Mouse (Mus musculus) G1E (cell line): ENCODE data around the gene Stx4a.

Experiments used
- CTCF ChIP-seq: IDR thresholded peaks from 2 replicates; pipeline ENCODE4 v1.5.1; 2012; ENCODE audit warnings: low read depth, low read length, inconsistent platforms, mixed read lengths
- GATA1 ChIP-seq: IDR thresholded peaks from 2 replicates; pipeline ENCODE4 v1.6.1; 2012; ENCODE audit warnings: borderline replicate concordance, low read length, inconsistent platforms, mixed read lengths
- POLR2AphosphoS5 ChIP-seq: IDR thresholded peaks from 2 replicates; pipeline ENCODE4 v1.6.1; 2012; ENCODE audit warnings: low read depth, low read length, inconsistent platforms; ENCODE audit not compliant: insufficient replicate concordance
- TAL1 ChIP-seq: conservative IDR thresholded peaks from 2 replicates; pipeline ENCODE4 v1.6.1; 2012; ENCODE audit warnings: low read depth, low read length, inconsistent platforms, mixed read lengths

DNA sequence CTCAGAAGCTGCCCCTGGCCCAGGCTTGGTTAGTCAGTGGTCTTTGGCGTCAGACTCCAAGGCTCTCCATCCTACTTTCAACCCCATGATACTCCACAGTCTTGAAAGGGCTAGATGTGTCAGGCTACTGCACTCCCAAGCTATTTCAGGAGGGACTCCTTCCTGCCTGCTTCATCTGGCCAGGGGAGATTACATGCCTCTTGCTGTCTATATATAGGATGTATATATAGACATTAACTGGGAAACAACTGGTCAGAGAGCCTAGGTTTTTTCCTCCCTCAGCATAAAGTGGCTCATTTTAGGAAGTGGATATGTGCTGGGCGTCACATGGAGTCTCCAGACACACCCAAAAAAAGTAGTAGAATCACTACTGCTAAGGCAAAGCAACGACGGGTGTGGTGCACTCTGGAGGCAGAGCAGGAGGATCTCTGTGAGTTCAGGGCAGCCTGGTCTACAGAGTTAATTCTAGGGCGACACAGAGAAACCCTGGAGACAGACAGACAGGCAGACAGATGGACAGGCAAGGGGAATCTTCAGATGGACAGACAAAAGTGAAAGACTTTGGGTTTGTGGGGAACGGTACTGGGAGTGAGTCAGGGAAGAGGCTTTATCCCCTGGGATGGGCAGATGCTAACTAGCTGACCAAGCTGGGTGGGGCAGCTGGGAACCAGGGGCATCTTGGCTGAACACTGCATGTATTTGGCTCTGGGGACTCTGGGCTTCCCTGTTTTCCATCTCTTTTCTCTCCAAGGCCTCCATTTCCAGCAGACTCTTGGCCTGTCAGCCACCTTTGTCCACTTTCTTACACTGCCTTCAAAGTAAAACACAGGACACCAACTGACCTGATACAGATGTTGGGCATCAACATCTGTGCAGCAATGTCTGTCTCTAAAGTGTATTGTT is 26.1 kb downstream of the Stx4a start:
- TF ChIP-seq GATA1 (no peak), CTCF (no peak), TAL1 (no peak), POLR2AphosphoS5 (no peak)
